In the genomic region with DNA sequence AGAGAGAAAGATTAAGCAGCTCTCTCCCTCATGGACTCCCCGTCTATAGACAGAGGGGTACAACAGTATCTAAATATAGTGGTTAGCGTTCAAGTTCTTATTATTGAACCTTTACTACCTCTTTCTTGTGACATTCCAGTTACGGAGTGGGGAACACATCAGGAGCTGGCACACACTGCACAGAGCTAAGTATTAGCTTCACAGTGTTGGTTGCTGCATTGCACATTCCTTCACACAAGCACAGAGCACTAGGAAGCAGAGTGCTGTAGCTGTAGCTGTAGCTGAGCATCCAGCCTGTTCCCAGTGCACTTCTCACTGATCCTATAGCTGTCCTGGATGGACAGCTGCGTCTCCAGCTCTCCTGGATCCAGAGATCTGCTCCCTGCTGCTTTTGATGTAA, we compare ENCODE assay signal across 24 mouse cellular contexts.
"Had no signal": no experiment of that assay in that cellular context is flagged by ENCODE, and none has a peak within 500 bp of the region (broad histone marks: within the 10 kb centered on the region; RNA-seq: fewer than 3 reads in every experiment).

No protein-coding gene starts in this region.

- H3K4me3 ChIP-seq: heart, adult 2 months; hindbrain, embryonic 13.5 days; hindbrain, embryonic 15.5 days; kidney, embryonic 15.5 days; limb, embryonic 13.5 days; limb, embryonic 15.5 days; liver, embryonic 12.5 days had no signal

- H3K27ac ChIP-seq: heart, adult 2 months; hindbrain, embryonic 13.5 days; hindbrain, embryonic 15.5 days; kidney, embryonic 15.5 days; kidney, postnatal 0 days; limb, embryonic 13.5 days; limb, embryonic 15.5 days; liver, embryonic 12.5 days; liver, embryonic 14.5 days had no signal

- DNase-seq: gastrocnemius, postnatal 14 days; gastrocnemius, postnatal 36 days; heart, adult 11 months; heart, adult 2 months; heart, postnatal 14 days; heart, postnatal 36 days; kidney, adult 11 months; kidney, adult 2 months; kidney, adult 9 months; kidney, postnatal 14 days; kidney, postnatal 36 days; layer of hippocampus, adult 9-11 months; layer of hippocampus, postnatal 36 days; left cerebral cortex, postnatal 4 days had no signal

- H3K36me3 ChIP-seq: hindbrain, embryonic 13.5 days; hindbrain, embryonic 15.5 days; kidney, embryonic 15.5 days; limb, embryonic 13.5 days; limb, embryonic 15.5 days; liver, embryonic 12.5 days had no signal

- H3K27me3 ChIP-seq: hindbrain, embryonic 13.5 days; hindbrain, embryonic 15.5 days; kidney, embryonic 15.5 days; limb, embryonic 13.5 days; limb, embryonic 15.5 days; liver, embryonic 12.5 days had no signal

- H3K4me1 ChIP-seq: hindbrain, embryonic 15.5 days; kidney, embryonic 15.5 days; limb, embryonic 13.5 days; limb, embryonic 15.5 days; liver, embryonic 12.5 days had no signal

- ATAC-seq: intestine, embryonic 16.5 days; liver, embryonic 12.5 days had no signal

- H3K9me3 ChIP-seq: hindbrain, embryonic 13.5 days; hindbrain, embryonic 15.5 days; kidney, embryonic 15.5 days; limb, embryonic 13.5 days; limb, embryonic 15.5 days; liver, embryonic 12.5 days had no signal

- H3K4me2 ChIP-seq: heart, embryonic 11.5 days; hindbrain, embryonic 13.5 days; hindbrain, embryonic 15.5 days; kidney, embryonic 15.5 days; limb, embryonic 13.5 days; limb, embryonic 15.5 days; liver, embryonic 12.5 days had no signal

- H3K9ac ChIP-seq: hindbrain, embryonic 13.5 days; hindbrain, embryonic 15.5 days; kidney, embryonic 15.5 days; limb, embryonic 13.5 days; limb, embryonic 15.5 days; liver, embryonic 12.5 days; liver, embryonic 14.5 days had no signal
